Mouse (Mus musculus) brown adipose tissue, adult 24 weeks (tissue): ENCODE data around the gene Syne2. TPM values are rescaled to one million over a fixed set of nuclear protein-coding genes. Genes with fewer than 3 reads are reported as not detected.

Experiments
- H3K27ac ChIP-seq: fragments of 200-500 bp; replicated peaks from 2 replicates; pipeline ENCODE4 v1.5.1; 2012; ENCODE audit warnings: low read depth, mild to moderate bottlenecking, low read length
- H3K4me1 ChIP-seq: fragments of 200-500 bp; 2 replicates; pipeline ENCODE4 v1.6.1; 2012; ENCODE audit warnings: low read length, mixed read lengths; ENCODE audit not compliant: control insufficient read depth, insufficient read depth, insufficient read length
- H3K4me3 ChIP-seq: fragments of 200-500 bp; 2 replicates; pipeline ENCODE4 v1.5.1; 2012; ENCODE audit warnings: low read depth, mild to moderate bottlenecking, low read length, moderate library complexity; ENCODE audit not compliant: insufficient read depth
- polyA plus RNA-seq: library from polyadenylated mRNA; stranded (reverse); fragments of >200 nt; gene quantifications from 2 replicates; pipeline ENCODE4 v1.2.4, GENCODE M21; 2012; ENCODE audit not compliant: missing spikeins, insufficient read depth, insufficient read length

The Syne2 gene
- polyA plus RNA-seq, 1 experiment, result 19.7 TPM

DNA sequence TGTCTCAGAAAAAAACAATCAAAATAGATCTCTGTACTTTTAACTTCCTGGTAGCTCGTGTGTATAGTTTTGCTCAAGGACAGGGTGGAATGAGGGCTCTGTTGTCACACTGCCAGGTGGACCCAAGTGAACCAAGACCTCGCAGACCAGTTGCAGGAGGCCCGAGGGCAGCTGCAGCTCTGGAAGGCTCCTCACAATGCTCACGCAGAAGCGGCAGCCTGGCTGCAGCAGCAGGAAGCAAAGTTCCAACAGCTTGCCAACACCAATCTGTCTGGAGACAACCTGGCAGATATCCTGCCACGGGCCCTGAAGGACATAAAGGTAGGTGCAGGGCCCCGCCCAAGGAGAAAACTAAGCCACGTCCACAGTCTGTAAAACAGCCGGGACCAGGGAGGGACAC is 236.7 kb downstream of the Syne2 start:
- H3K4me3 ChIP-seq, result no peak overlapping the region
- no peaks in the 10 kb centered on the region for H3K4me1 ChIP-seq
- H3K27ac ChIP-seq, result no peak overlapping the region

DNA sequence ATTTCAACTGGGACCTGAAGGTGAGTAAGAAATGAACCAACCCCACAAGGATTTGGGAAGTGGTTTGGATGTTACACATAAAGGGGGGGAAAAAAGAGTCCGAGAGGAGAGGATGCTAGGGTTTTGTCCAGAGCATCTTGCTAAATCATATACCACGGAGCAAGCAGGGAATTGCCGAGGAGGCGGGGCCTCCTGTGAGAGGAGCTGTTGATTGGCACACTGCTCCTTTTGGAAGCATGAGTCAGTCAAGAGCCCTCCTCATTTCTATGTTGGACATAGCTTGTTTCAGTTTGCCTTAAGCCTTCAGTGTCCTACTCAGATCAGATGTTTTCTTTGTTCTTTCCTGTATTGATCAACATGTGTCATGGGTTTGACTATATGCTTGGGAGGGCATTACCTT is 245.1 kb downstream of the Syne2 start:
- Histone ChIP-seq H3K4me3 (no peak overlapping the region), H3K27ac (no peak overlapping the region), H3K4me1 (no peaks in the 10 kb centered on the region)

DNA sequence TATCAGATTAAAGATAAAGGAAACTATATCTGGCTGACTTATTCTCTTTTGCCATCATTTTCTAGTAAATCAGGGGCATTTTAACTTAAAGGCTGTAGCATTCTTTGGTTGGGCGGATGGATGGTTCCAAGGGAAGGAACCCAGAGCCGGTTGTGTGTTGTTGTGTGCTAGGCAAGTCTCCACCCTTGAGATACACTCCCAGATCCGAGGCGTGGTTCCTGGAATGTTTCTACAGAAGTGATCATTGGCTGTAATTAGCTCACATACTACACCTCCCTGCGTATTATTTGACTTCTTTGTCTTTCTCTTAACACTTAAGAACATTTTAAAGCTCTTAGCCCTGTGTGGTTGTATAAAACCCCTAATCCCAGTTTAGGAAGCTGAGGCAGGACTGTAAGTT is 252.5 kb downstream of the Syne2 start:
- Histone ChIP-seq H3K27ac (no peak overlapping the region), H3K4me3 (no peak overlapping the region), H3K4me1 (no peaks in the 10 kb centered on the region; the same call in 1 of the 2 replicates)

DNA sequence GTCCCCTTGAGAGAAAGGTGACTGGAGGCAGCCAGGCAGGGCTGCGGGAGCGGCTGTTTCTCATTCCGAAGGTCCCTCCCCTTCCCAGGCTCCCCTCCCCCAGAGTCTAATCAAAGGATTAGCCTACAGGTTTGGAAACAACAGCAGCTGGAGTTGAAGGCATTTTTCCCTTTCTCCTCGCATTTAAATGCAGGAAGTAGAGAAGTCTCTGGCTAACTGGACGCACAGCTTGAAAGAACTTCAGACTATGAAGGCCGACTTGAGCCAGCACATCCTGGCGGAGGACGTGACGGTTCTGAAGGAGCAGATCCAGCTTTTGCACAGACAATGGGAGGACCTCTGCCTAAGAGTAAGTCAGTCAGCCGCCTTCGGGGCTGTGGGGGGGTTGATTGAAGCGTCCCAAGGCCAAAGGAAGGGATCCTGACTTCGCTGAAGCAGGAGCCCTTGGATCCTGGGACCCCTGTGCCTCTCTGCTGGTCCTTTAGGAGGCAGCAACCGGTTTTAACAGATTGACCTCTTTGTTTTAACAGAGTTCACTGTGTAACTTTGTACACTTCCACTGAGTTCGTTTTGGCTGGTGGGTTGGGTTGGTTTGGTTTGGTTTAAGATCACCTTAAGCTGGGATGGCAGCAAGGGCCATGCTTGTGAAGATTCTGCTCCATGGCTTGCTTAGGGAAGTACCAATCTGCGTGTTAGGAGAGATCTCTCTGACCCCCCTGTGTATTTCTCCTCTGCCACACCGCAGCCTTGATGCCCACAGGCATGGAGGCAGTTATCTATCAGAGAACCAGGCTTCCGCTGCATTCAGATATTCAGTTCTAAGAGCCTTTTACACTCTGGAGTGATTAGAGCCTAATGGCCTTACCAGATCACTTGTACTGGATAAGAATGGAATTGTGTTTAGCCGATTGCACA is 254.3 kb downstream of the Syne2 start:
- Histone ChIP-seq H3K4me1 (no peaks in the 10 kb centered on the region; the same call in 1 of the 2 replicates), H3K27ac (peak overlapping the region; percentile 68), H3K4me3 (no peak overlapping the region)

DNA sequence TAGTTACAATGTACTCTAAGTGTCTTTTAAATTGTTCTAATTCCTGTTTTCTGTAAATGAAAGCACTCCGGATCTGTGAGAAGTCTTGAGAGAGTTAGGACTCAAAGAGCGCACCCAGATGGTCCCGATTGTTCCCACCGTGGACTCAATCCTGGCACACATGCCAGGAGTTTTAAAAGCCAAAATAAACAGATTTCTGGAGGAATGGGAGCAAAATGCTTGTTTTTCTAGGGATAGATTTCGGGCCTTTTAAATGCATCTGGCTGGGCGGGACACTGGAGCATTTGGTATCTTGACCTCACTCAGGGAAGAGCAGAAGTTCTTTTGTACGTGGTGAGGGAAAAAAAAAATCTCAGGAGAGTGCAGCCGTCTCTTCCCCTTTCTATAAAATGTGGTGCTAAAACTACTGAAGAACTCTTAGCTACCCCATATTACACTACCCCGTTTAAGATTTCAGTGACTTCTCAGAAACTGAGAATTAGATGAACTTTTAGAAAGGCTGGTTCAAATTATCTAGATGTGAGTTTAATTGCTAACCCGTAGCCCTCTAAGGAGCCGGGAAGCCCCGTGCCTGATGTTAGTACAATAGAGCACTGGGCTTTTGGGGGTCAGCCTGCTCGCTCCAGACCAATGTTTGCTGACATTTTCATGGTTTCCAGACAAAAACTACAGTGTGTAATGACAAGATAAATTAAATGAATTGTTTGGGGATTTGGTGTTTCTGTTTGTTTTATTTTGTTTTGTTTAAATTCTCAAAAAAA is 255.3 kb downstream of the Syne2 start:
- Histone ChIP-seq H3K4me1 (no peaks in the 10 kb centered on the region; the same call in 1 of the 2 replicates), H3K27ac (peak overlapping the region; percentile 53; the same call in 1 of the 2 replicates), H3K4me3 (no peak overlapping the region)

DNA sequence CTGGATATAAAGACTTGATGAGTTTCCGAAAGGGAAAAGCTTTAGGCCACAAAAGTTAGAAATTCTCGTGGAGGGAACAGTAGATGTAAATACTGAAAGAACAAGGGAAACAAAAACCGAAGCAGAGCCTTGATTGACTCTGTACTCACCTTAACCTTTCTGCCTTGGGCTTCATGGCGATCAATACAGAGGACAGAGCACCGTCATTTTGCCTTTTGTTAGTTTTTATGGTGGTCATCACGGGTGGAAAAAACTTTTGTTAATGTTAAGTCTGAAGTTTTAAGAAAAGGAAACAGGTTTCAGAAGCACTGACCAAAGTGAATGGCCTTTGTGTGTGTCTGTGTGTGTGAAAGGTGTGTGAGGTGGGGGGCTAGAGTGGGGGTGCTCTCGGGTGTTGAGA is 256.0 kb downstream of the Syne2 start:
- H3K27ac ChIP-seq, result no peak overlapping the region

DNA sequence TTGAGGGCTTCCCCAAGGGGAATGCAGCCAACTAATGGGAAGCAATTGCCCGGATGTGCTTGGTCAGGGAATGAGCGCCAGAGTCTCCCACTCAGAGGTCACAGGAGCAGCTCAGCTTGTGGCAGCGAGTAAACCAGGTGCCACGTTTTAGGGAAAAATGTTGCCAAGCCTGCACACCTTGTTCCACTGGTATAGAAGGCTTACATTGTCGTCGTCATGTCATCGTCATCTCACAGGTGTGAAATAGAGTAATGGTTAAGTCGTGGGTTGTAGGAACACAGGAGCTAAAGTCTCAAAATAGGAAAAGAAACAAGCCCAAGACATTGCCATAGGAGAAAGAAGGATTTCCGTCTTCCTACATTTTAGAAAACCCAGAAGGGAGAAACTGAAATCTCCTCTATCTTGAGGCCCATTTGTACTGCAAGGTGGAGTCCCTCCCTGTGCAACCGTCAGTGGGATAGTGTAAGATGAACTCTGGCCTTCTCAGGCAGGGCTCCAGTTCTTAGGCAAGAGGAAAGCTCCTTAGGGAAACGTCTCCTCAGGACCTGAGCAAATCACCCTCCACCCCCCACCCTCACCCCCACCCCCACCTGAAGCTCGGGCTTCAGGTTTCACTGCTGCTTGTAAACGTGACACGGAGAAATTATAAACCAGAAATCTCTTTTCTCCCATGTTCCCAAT is 263.1 kb downstream of the Syne2 start:
- peak overlapping the region; percentile 47 for H3K4me3 ChIP-seq
- peak overlapping the region; percentile 64 for H3K27ac ChIP-seq

More for the DNA sequence above, 256.0 kb downstream of the Syne2 start:
- Histone ChIP-seq H3K4me1 (no peaks in the 10 kb centered on the region; the same call in 1 of the 2 replicates), H3K4me3 (no peak overlapping the region)

DNA sequence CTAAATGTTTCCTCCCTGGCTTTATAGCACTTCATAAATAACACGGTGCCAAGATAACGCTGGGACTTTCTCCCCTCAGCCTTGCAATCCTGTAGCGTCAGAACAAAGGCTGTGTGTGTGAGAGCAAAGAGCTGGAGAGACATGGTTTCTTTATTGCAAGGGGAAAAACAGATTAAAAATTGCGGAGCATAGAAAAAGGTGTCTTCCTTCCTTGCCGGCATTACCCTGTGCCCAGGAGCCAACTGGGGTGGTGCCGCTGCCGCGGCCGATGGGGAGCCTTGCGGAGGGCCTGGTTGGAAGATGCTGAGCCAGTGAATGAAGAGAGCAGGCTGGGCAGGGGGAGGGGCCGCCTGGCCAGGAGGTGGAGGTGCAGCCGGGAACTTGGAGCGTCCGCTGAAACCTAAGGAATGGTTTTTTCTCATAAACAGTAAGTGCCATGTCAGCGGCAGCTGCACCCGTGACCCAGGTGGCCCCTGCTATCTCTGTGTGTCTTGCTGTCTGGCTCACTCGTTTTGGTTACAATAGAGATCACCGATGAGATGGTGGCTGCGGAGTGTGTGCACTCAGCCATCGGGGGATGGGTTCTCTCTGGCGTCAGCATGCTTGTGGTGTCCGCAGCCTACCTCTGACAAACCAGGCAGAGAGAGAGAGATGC is 263.8 kb downstream of the Syne2 start:
- H3K4me1 ChIP-seq, result peaks cover 6% of the 10 kb centered on the region; the same call in 1 of the 2 replicates
- H3K27ac ChIP-seq, result 0 out of 2 replicates have a peak overlapping the region, but pooled peaks have one; percentile 8
- peak overlapping the region; percentile 47 for H3K4me3 ChIP-seq

More for the DNA sequence above, 263.1 kb downstream of the Syne2 start:
- H3K4me1 ChIP-seq, result peaks cover 6% of the 10 kb centered on the region; the same call in 1 of the 2 replicates

DNA sequence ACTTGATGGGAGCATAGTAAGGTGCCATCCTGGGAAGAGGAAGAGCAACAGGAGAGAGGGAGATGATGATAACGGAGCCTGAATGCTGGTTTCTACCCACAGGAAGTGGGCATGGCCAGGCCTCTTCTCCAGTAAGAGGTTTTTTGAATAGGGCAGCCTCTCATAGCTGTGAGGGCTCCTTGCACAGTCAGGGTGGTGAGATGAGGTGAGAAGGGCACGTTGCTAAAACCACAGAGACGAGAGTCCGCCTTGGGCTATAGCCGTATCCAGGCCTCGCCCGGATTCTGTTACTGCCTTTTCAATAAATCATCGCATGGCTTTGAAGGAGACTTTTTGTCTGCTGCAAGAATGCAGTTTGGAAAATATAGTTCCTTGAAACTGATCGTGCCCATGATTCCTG is 267.1 kb downstream of the Syne2 start:
- Histone ChIP-seq H3K4me1 (peaks cover 6% of the 10 kb centered on the region; the same call in 1 of the 2 replicates), H3K4me3 (no peak overlapping the region), H3K27ac (no peak overlapping the region)

DNA sequence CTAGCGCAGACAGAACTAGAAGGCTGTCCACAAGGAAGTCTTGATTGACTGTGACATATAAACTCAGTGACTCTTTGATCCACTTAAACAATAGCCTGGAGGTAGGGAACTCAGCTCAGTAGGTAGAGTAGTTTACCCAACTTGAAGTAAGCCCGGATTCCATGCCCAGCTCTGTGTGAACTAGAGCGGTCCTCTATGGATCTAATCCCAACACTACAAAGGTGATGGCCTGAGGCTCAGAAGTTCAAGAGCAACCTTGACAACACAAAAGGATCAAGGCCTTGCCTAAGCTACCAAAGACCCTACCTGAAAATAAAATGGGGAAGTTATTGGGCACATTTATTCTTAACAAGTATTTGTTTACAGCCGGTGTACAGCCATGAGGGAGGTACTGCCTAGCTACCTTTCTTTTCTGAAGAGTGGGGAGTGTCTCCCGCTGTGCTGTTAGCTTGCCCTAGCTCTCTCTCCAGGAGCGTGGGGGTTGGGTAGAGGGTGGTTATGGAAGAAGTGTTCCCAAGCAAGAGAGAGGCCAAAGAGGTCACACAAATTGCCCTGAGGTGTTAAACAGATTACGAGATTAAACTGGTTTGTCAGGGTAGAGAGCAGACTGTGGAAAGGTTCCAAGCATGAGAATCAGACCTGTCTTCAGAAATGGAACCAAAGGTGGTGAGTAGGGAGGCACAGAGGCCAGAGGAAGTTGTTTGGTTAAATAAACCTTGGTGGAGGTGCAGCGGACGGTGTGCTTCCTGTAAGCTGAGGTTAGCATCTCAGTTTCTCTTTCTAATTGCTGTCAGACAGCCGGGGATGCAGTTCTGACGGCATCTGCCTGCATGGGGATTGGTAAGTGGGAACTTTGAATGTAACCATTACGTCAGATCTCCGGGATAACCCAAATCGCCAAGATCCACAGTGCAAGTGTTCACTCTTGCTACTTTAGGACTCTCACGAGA is 268.3 kb downstream of the Syne2 start:
- no peaks in the 10 kb centered on the region for H3K4me1 ChIP-seq
- H3K4me3 ChIP-seq, result no peak overlapping the region
- H3K27ac ChIP-seq, result no peak overlapping the region

DNA sequence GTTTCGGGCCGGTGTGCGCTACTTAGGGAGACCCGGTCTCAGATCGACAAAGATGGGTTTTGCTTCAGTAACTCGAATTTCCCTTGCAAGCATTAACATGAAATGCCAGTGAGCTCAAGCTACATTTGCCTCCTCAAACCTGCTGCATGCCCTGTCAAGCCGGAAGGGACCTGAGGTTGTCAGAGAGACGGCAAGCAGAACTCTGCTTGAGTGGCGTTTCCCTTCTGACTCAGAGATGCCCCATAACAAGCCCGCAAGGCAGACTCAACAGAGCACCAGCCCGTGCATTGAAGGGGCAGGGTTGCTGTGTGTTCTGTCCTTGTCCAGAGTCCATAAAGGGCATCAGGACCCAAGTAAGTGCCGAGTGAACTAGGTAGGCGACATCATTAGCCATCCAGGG is 269.1 kb downstream of the Syne2 start:
- H3K4me3 ChIP-seq, result no peak overlapping the region
- H3K4me1 ChIP-seq, result no peaks in the 10 kb centered on the region
- H3K27ac ChIP-seq, result no peak overlapping the region

DNA sequence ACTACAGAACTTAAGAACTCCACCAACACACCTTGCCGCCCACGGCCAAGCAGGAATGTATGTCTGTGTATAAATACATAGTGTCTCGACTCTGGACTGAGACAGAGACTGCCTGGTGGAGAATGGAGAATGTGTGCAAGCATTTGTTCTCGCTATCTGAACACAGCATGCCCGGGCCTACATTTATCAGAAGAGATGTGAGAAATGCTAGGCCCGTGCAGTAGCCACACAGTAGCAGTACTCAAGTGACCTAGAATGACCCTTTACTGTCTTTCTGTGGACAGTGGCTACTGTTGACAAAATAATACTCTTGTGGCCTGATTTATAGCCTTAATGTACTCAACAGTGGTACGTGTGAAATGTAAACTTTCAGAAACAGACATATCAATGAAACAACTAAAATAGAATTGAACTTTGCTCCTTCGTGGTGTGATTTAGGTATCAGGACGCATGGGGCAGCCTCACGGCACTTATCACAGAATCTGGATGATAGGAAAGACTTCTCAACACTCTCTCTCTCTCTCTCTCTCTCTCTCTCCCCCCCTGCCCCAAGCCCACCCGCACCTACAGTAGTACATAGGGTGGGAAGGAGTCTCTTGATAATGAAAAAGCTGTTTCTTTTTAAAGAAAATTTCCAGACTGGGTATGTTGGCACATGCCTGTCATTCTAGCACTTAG is 275.0 kb downstream of the Syne2 start:
- Histone ChIP-seq H3K4me3 (no peak overlapping the region), H3K4me1 (no peaks in the 10 kb centered on the region), H3K27ac (no peak overlapping the region)
